Mouse (Mus musculus) stomach, embryonic 15.5 days (tissue): Measurements from ENCODE around the gene Pstpip1. TPM values are rescaled to one million over a fixed set of nuclear protein-coding genes. Genes with fewer than 3 reads are reported as not detected.

Source experiments
- ATAC-seq: fragments of 200-750 bp; cut with Nextera tagmentation; 2 replicates; pipeline ENCODE4 v1.8.0; 2017; ENCODE audit warnings: low read depth, moderate number of reproducible peaks, moderate TSS enrichment; ENCODE audit not compliant: insufficient read depth, low FRiP score
- H3K27ac ChIP-seq: fragments of 300-500 bp; sonication (generic); 2 replicates; pipeline ENCODE4 v1.5.1; 2015; ENCODE audit warnings: mild to moderate bottlenecking, inconsistent platforms
- H3K27me3 ChIP-seq: fragments of 300-500 bp; sonication (generic); replicated peaks from 2 replicates; pipeline ENCODE4 v1.6.1; 2015; ENCODE audit warnings: inconsistent platforms
- H3K36me3 ChIP-seq: fragments of 300-500 bp; sonication (generic); 2 replicates; pipeline ENCODE4 v1.6.1; 2015; ENCODE audit warnings: inconsistent platforms
- H3K4me1 ChIP-seq: fragments of 300-500 bp; sonication (generic); 2 replicates; pipeline ENCODE4 v1.6.1; 2015; ENCODE audit warnings: inconsistent platforms
- H3K4me2 ChIP-seq: fragments of 300-500 bp; sonication (generic); 2 replicates; pipeline ENCODE4 v1.6.1; 2015; ENCODE audit warnings: mild to moderate bottlenecking, inconsistent platforms
- H3K4me3 ChIP-seq: fragments of 300-500 bp; sonication (generic); replicated peaks from 2 replicates; pipeline ENCODE4 v1.5.1; 2015; ENCODE audit warnings: inconsistent platforms
- H3K9ac ChIP-seq: fragments of 300-500 bp; sonication (generic); 2 replicates; pipeline ENCODE4 v1.6.1; 2015; ENCODE audit warnings: inconsistent platforms
- H3K9me3 ChIP-seq: fragments of 300-500 bp; sonication (generic); 2 replicates; pipeline ENCODE4 v1.6.1; 2016; ENCODE audit warnings: inconsistent platforms
- WGBS: fragments of 180-500 bp; shearing (Covaris S2); methylation state at CpG from one replicate; pipeline ENCODE4 v1.1.7; 2015; 5-methylcytosine and 5-hydroxymethylcytosine counted together
- polyA plus RNA-seq: library from polyadenylated mRNA; unstranded; fragments of >200 nt; fragmentation: Nextera tagmentation; extraction: Ambion mirVana; gene quantifications from 2 replicates; pipeline ENCODE4 v1.2.1, GENCODE M21; 2015

The Pstpip1 gene
- polyA plus RNA-seq, 1 experiment from 2014 or later, result 2.4 TPM

GRCm38 (mm10) chr9:56108174-56108573 lies 18.4 kb downstream of the Pstpip1 start:
- Histone ChIP-seq H3K9me3 (no peaks in the 10 kb centered on the region), H3K4me3 (no peak overlapping the region), H3K27me3 (no peaks in the 10 kb centered on the region), H3K36me3 (no peaks in the 10 kb centered on the region), H3K9ac (no peak overlapping the region), H3K27ac (no peak overlapping the region), H3K4me1 (no peaks in the 10 kb centered on the region), H3K4me2 (no peak overlapping the region)
- no peak for ATAC-seq
- WGBS, result 74% methylated on average over 5 of the region's 5 CpGs

- peak overlapping the region; percentile 86 for H3K4me2 ChIP-seq
- ATAC-seq, result no peak
- H3K4me3 ChIP-seq, result no peak overlapping the region
- WGBS, result 80% methylated on average over 5 of the region's 5 CpGs
- H3K9me3 ChIP-seq, result no peaks in the 10 kb centered on the region
- no peak overlapping the region for H3K9ac ChIP-seq
- H3K4me1 ChIP-seq, result peaks cover 2% of the 10 kb centered on the region; the same call in 1 of the 2 replicates
- no peaks in the 10 kb centered on the region for H3K27me3 ChIP-seq
- H3K27ac ChIP-seq, result no peak overlapping the region
- no peaks in the 10 kb centered on the region for H3K36me3 ChIP-seq
These were observed 28.3 kb downstream of the Pstpip1 start for GRCm38 (mm10) chr9:56118091-56118490.

GRCm38 (mm10) chr9:56118582-56118981 lies 28.8 kb downstream of the Pstpip1 start:
- Histone ChIP-seq H3K4me1 (peaks cover 2% of the 10 kb centered on the region; the same call in 1 of the 2 replicates), H3K9ac (no peak overlapping the region), H3K36me3 (no peaks in the 10 kb centered on the region), H3K4me3 (peak overlapping the region; percentile 41), H3K9me3 (no peaks in the 10 kb centered on the region), H3K27me3 (no peaks in the 10 kb centered on the region), H3K27ac (no peak overlapping the region), H3K4me2 (peak overlapping the region; percentile 86)
- no peak; the same call in 1 of the 2 replicates for ATAC-seq
- 5% methylated on average over 14 of the region's 14 CpGs for WGBS

- Histone ChIP-seq H3K4me3 (no peak overlapping the region), H3K4me1 (peaks cover 2% of the 10 kb centered on the region; the same call in 1 of the 2 replicates), H3K36me3 (no peaks in the 10 kb centered on the region), H3K9ac (no peak overlapping the region), H3K27ac (no peak overlapping the region), H3K9me3 (no peaks in the 10 kb centered on the region), H3K4me2 (no peak overlapping the region), H3K27me3 (no peaks in the 10 kb centered on the region)
- ATAC-seq, result no peak
- WGBS, result 50% methylated on average over 2 of the region's 2 CpGs
These were observed 29.9 kb downstream of the Pstpip1 start for GRCm38 (mm10) chr9:56119651-56120050.

- no peaks in the 10 kb centered on the region for H3K9me3 ChIP-seq
- no peaks in the 10 kb centered on the region for H3K36me3 ChIP-seq
- no peak overlapping the region for H3K27ac ChIP-seq
- H3K4me3 ChIP-seq, result no peak overlapping the region
- no peak for ATAC-seq
- peaks cover 2% of the 10 kb centered on the region; the same call in 1 of the 2 replicates for H3K4me1 ChIP-seq
- WGBS, result 25% methylated on average over 7 of the region's 7 CpGs
- 0 out of 2 replicates have a peak overlapping the region, but pooled peaks have one; percentile 5 for H3K4me2 ChIP-seq
- no peaks in the 10 kb centered on the region for H3K27me3 ChIP-seq
- H3K9ac ChIP-seq, result no peak overlapping the region
These were observed 31.3 kb downstream of the Pstpip1 start for GRCm38 (mm10) chr9:56121097-56121496.

- 48% methylated on average over 8 of the region's 8 CpGs for WGBS
- Histone ChIP-seq H3K4me2 (no peak overlapping the region), H3K36me3 (0 out of 2 replicates have a peak, but pooled peaks cover 5% of the 10 kb centered on the region), H3K4me1 (peaks cover 2% of the 10 kb centered on the region; the same call in 1 of the 2 replicates), H3K4me3 (no peak overlapping the region), H3K27me3 (no peaks in the 10 kb centered on the region), H3K9me3 (no peaks in the 10 kb centered on the region), H3K9ac (no peak overlapping the region), H3K27ac (no peak overlapping the region)
- 0 out of 2 replicates have a peak, but pooled peaks have one; percentile 15 for ATAC-seq
These were observed 33.2 kb downstream of the Pstpip1 start for GRCm38 (mm10) chr9:56122973-56123372.

GRCm38 (mm10) chr9:56123613-56124012 lies 33.9 kb downstream of the Pstpip1 start:
- Histone ChIP-seq H3K4me2 (no peak overlapping the region), H3K27me3 (no peaks in the 10 kb centered on the region), H3K36me3 (0 out of 2 replicates have a peak, but pooled peaks cover 10% of the 10 kb centered on the region), H3K27ac (no peak overlapping the region), H3K4me1 (peaks cover 2% of the 10 kb centered on the region; the same call in 1 of the 2 replicates), H3K9ac (no peak overlapping the region), H3K4me3 (no peak overlapping the region), H3K9me3 (no peaks in the 10 kb centered on the region)
- 73% methylated on average over 7 of the region's 7 CpGs for WGBS
- ATAC-seq, result no peak

- Histone ChIP-seq H3K9me3 (no peaks in the 10 kb centered on the region), H3K36me3 (0 out of 2 replicates have a peak, but pooled peaks cover 14% of the 10 kb centered on the region), H3K4me1 (peaks cover 2% of the 10 kb centered on the region; the same call in 1 of the 2 replicates), H3K4me3 (no peak overlapping the region), H3K4me2 (peak overlapping the region; percentile 20; the same call in 1 of the 2 replicates), H3K27ac (no peak overlapping the region), H3K27me3 (no peaks in the 10 kb centered on the region), H3K9ac (no peak overlapping the region)
- 20% methylated on average over 11 of the region's 11 CpGs for WGBS
- no peak for ATAC-seq
These were observed 34.8 kb downstream of the Pstpip1 start for GRCm38 (mm10) chr9:56124561-56124960.

GRCm38 (mm10) chr9:56126453-56127173 lies 36.9 kb downstream of the Pstpip1 start:
- Histone ChIP-seq H3K27ac (no peak overlapping the region), H3K36me3 (0 out of 2 replicates have a peak, but pooled peaks cover 18% of the 10 kb centered on the region), H3K4me2 (no peak overlapping the region), H3K4me3 (no peak overlapping the region), H3K27me3 (no peaks in the 10 kb centered on the region), H3K9ac (no peak overlapping the region), H3K9me3 (no peaks in the 10 kb centered on the region), H3K4me1 (peaks cover 2% of the 10 kb centered on the region; the same call in 1 of the 2 replicates)
- ATAC-seq, result no peak
- WGBS, result 81% methylated on average over 16 of the region's 16 CpGs

GRCm38 (mm10) chr9:56128331-56128730 lies 38.6 kb downstream of the Pstpip1 start:
- Histone ChIP-seq H3K9ac (no peak overlapping the region), H3K4me1 (no peaks in the 10 kb centered on the region), H3K9me3 (no peaks in the 10 kb centered on the region), H3K4me3 (no peak overlapping the region), H3K27ac (no peak overlapping the region), H3K27me3 (no peaks in the 10 kb centered on the region), H3K4me2 (no peak overlapping the region), H3K36me3 (0 out of 2 replicates have a peak, but pooled peaks cover 18% of the 10 kb centered on the region)
- WGBS, result 87% methylated on average over 9 of the region's 9 CpGs
- ATAC-seq, result no peak

GRCm38 (mm10) chr9:56129951-56130350 lies 40.2 kb downstream of the Pstpip1 start:
- no peaks in the 10 kb centered on the region for H3K9me3 ChIP-seq
- whole genome bisulfite sequencing, result 80% methylated on average over 3 of the region's 3 CpGs
- H3K27ac ChIP-seq, result no peak overlapping the region
- H3K9ac ChIP-seq, result no peak overlapping the region
- ATAC-seq, result no peak
- H3K27me3 ChIP-seq, result no peaks in the 10 kb centered on the region
- H3K4me2 ChIP-seq, result no peak overlapping the region
- no peak overlapping the region for H3K4me3 ChIP-seq
- 0 out of 2 replicates have a peak, but pooled peaks cover 18% of the 10 kb centered on the region for H3K36me3 ChIP-seq
- no peaks in the 10 kb centered on the region for H3K4me1 ChIP-seq

GRCm38 (mm10) chr9:56130536-56130935 lies 40.8 kb downstream of the Pstpip1 start:
- H3K4me3 ChIP-seq, result no peak overlapping the region
- no peaks in the 10 kb centered on the region for H3K4me1 ChIP-seq
- no peak overlapping the region for H3K4me2 ChIP-seq
- no peak overlapping the region for H3K27ac ChIP-seq
- H3K9ac ChIP-seq, result no peak overlapping the region
- no peak for ATAC-seq
- 0 out of 2 replicates have a peak, but pooled peaks cover 18% of the 10 kb centered on the region for H3K36me3 ChIP-seq
- no peaks in the 10 kb centered on the region for H3K9me3 ChIP-seq
- WGBS, result 41% methylated on average over 4 of the region's 4 CpGs
- H3K27me3 ChIP-seq, result no peaks in the 10 kb centered on the region
